Mouse (Mus musculus) lung, embryonic 14.5 days (tissue): ENCODE data around the gene Cdca4. TPM values are rescaled to one million over a fixed set of nuclear protein-coding genes. Genes with fewer than 3 reads are reported as not detected.

ENCODE experiments used
- ATAC-seq: fragments of 200-750 bp; cut with Nextera tagmentation; 2 replicates; pipeline ENCODE4 v1.8.0; 2017; ENCODE audit warnings: mild to moderate bottlenecking, moderate TSS enrichment, moderate library complexity; ENCODE audit not compliant: insufficient read depth
- DNase-seq: peaks from one replicate; pipeline ENCODE4 v3.0.0-alpha.2; 2015
- H3K27ac ChIP-seq: fragments of 300-500 bp; sonication (generic); 2 replicates; pipeline ENCODE4 v1.5.1; 2014; ENCODE audit warnings: low read depth, mild to moderate bottlenecking, moderate library complexity
- H3K27me3 ChIP-seq: fragments of 300-500 bp; sonication (generic); 2 replicates; pipeline ENCODE4 v1.6.1; 2014; ENCODE audit warnings: low read length, control low read depth; ENCODE audit not compliant: insufficient read depth
- H3K36me3 ChIP-seq: fragments of 300-500 bp; sonication (generic); 2 replicates; pipeline ENCODE4 v1.6.1; 2014; ENCODE audit warnings: control low read depth; ENCODE audit not compliant: insufficient read depth
- H3K4me1 ChIP-seq: fragments of 300-500 bp; sonication (generic); 2 replicates; pipeline ENCODE4 v1.6.1; 2014; ENCODE audit warnings: antibody characterized with exemption, control low read depth; ENCODE audit not compliant: insufficient read depth
- H3K4me2 ChIP-seq: fragments of 300-500 bp; sonication (generic); 2 replicates; pipeline ENCODE4 v1.6.1; 2014; ENCODE audit warnings: mild to moderate bottlenecking
- H3K4me3 ChIP-seq: fragments of 300-500 bp; sonication (generic); 2 replicates; pipeline ENCODE4 v1.5.1; 2014; ENCODE audit warnings: low read depth, low read length
- H3K9ac ChIP-seq: fragments of 300-500 bp; sonication (generic); 2 replicates; pipeline ENCODE4 v1.6.1; 2014
- H3K9me3 ChIP-seq: fragments of 300-500 bp; sonication (generic); 2 replicates; pipeline ENCODE4 v1.6.1; 2016; ENCODE audit warnings: low read depth, low read length, control low read depth
- CTCF ChIP-seq: IDR thresholded peaks from 2 replicates; pipeline ENCODE4 v1.5.1; 2016; ENCODE audit warnings: antibody characterized with exemption, low read depth
- WGBS: fragments of 180-500 bp; shearing (Covaris S2); extraction: QIAGEN DNeasy Blood & Tissue Kit; methylation state at CpG from one replicate; pipeline ENCODE4 v1.1.7; 2014; 5-methylcytosine and 5-hydroxymethylcytosine counted together
- polyA plus RNA-seq: library from polyadenylated mRNA; unstranded; fragments of >200 nt; fragmentation: Nextera tagmentation; extraction: Ambion mirVana; gene quantifications from 2 replicates; pipeline ENCODE4 v1.2.1, GENCODE M21; 2014

Gene Cdca4
- polyA plus RNA-seq, 1 experiment from 2014 or later, result 153 TPM

- 54% methylated on average over 9 of the region's 9 CpGs for WGBS
- DNase-seq (no peak), ATAC-seq (no peak)
- Histone ChIP-seq H3K9ac (no peak overlapping the region), H3K4me3 (no peak overlapping the region), H3K27ac (no peak overlapping the region), H3K4me2 (no peak overlapping the region), H3K9me3 (no peaks in the 10 kb centered on the region), H3K36me3 (no peaks in the 10 kb centered on the region), H3K27me3 (no peaks in the 10 kb centered on the region), H3K4me1 (no peaks in the 10 kb centered on the region)
- no peak for TF ChIP-seq CTCF
These were observed 28.1 kb upstream of the Cdca4 start for GRCm38 (mm10) chr12:112857021-112857925.

DNA sequence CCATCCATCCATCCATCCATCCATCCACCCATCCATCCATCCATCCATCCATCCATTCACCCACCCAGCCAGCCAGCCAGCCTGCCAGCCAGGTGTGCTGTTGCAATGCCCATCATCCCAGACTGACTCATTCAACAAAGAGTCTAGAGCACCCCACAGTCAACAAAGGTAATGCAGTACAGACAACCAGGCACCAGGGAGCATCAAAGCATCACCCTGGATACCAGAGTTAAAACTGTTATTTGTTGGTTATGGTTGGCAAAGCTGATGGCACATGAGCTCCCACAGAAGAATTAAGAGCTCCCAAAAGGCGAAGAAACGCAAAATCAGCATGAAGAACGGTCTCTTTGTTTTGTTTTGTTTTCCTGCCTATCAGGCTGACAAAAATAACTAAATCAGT lies 27.1 kb upstream of the Cdca4 start:
- DNase-seq (no peak), ATAC-seq (no peak)
- TF ChIP-seq CTCF, result no peak
- Histone ChIP-seq H3K9ac (no peak overlapping the region), H3K36me3 (no peaks in the 10 kb centered on the region), H3K4me2 (no peak overlapping the region), H3K4me1 (no peaks in the 10 kb centered on the region), H3K27me3 (no peaks in the 10 kb centered on the region), H3K27ac (no peak overlapping the region), H3K9me3 (no peaks in the 10 kb centered on the region), H3K4me3 (no peak overlapping the region)
- 86% methylated on average over 3 of the region's 3 CpGs for WGBS

DNA sequence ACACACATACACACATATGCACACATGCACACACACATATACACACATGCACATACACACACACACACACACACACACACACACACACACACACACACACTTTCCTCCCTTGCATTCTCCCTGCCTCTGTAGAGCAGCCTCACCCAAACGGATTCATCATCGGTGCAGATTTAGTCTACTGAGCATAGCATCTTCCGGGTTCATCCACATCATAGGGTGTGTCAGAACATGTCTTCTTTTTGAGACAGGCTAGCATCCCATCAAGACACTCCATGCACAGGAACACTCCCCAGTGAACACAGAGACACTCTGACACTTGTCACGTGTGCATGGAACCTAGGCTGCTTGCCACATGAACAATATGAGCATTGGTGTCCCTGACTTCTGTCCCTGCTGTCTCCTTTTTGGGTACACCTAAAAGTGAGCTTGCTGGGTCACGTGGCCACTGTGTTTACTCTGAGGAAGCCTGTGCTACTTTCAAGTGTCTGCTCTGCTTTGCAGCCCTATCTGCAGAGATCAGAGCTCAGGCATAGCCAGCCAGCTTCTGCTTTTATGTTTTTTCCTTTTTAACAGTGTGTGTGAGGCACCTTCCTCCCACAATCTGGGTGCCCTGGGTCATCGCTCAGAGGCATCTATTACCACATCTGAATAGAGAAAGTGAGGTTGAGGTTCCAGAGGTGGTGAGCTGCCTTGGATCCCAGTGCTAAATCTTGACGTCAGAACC lies 25.5 kb upstream of the Cdca4 start:
- H3K27ac ChIP-seq, result no peak overlapping the region
- no peaks in the 10 kb centered on the region for H3K36me3 ChIP-seq
- ATAC-seq, result no peak
- no peaks in the 10 kb centered on the region for H3K9me3 ChIP-seq
- DNase-seq, result no peak
- H3K9ac ChIP-seq, result no peak overlapping the region
- H3K4me3 ChIP-seq, result no peak overlapping the region
- TF ChIP-seq CTCF, result no peak
- H3K4me1 ChIP-seq, result no peaks in the 10 kb centered on the region
- no peaks in the 10 kb centered on the region for H3K27me3 ChIP-seq
- WGBS, result 65% methylated on average over 7 of the region's 7 CpGs
- no peak overlapping the region for H3K4me2 ChIP-seq

DNA sequence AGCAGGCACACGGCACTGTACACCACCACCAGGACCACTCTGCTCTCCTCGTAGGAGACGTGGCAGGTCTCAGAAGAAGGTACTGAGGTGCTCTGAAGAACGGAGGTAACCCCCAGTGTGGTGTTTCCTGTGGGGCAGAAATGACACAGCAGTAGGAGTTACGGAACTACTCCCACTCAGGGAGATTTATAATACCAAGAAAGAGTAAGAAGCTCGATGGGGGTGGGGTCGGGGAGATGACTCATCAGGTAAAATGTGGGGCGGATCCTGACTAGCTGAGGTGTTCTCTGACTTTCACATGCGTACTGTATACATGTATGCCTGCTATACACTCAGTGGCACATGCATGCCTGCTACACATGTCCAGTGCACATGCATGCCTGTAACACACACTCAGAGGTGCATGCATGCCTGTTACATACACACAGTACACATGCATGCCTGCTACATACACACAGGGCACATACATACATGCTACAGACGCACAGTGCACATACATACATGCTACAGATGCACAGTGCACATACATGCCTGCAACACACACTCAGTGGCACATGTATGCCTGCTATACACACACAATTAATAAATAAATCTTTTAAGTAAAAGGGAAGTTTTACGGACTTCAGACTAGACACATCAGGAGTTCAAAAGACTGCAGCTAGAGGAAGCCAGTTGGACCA lies 24.0 kb upstream of the Cdca4 start:
- DNase-seq (no peak), ATAC-seq (no peak)
- H3K4me1 ChIP-seq, result no peaks in the 10 kb centered on the region
- no peaks in the 10 kb centered on the region for H3K9me3 ChIP-seq
- H3K27me3 ChIP-seq, result no peaks in the 10 kb centered on the region
- 76% methylated on average over 11 of the region's 11 CpGs for WGBS
- no peak for TF ChIP-seq CTCF
- H3K9ac ChIP-seq, result no peak overlapping the region
- H3K4me3 ChIP-seq, result no peak overlapping the region
- no peak overlapping the region for H3K27ac ChIP-seq
- no peak overlapping the region for H3K4me2 ChIP-seq
- H3K36me3 ChIP-seq, result no peaks in the 10 kb centered on the region

GRCm38 (mm10) chr12:112851116-112851515 lies 21.9 kb upstream of the Cdca4 start:
- no peak for ATAC-seq
- Histone ChIP-seq H3K9me3 (no peaks in the 10 kb centered on the region), H3K4me2 (no peak overlapping the region), H3K36me3 (no peaks in the 10 kb centered on the region), H3K27me3 (no peaks in the 10 kb centered on the region), H3K9ac (no peak overlapping the region), H3K4me1 (no peaks in the 10 kb centered on the region), H3K27ac (no peak overlapping the region), H3K4me3 (no peak overlapping the region)
- TF ChIP-seq CTCF, result no peak
- no peak for DNase-seq
- 12% methylated on average over 8 of the region's 8 CpGs for WGBS

DNA sequence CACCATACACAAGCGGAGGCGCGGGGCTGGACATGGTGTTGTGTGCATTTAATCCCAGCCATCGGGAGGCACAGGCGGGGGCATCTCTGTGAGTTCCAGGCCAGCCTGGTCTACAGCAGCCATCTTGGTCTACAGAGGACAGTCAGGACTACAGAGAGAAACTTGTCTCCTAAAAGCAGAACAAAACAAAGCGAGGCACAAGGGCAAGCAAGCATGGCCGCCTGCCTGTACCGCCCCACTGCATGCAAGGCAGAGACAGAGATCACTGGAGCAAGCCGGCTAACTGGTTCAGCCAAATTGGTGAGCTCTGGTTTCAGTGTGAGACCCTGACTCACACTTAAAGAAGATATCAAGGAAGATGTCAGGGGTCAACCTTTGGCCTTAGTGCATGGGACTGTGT lies 21.1 kb upstream of the Cdca4 start:
- Histone ChIP-seq H3K4me3 (no peak overlapping the region), H3K4me2 (no peak overlapping the region), H3K4me1 (no peaks in the 10 kb centered on the region), H3K9ac (no peak overlapping the region), H3K9me3 (no peaks in the 10 kb centered on the region), H3K36me3 (no peaks in the 10 kb centered on the region), H3K27ac (no peak overlapping the region), H3K27me3 (no peaks in the 10 kb centered on the region)
- no peak for TF ChIP-seq CTCF
- 86% methylated on average over 9 of the region's 9 CpGs for WGBS
- DNase-seq (no peak), ATAC-seq (no peak)
